Mouse (Mus musculus): Measurements from ENCODE around the gene Anks6. TPM values are rescaled to one million over a fixed set of nuclear protein-coding genes. Genes with fewer than 3 reads are reported as not detected.

Gene Anks6
- polyA plus RNA-seq, 1 experiment from 2014 or later: 0.80 TPM

GRCm38 (mm10) chr4:47012476-47012875 is 44.8 kb downstream of the Anks6 start:
- Histone ChIP-seq H3K4me3 (ENCODE audit: low read depth, low read length) (no peak overlapping the region), H3K27me3 (replicated peaks; ENCODE audit: control insufficient read depth, insufficient read depth, low read length) (no peaks in the 10 kb centered on the region), H3K27ac (ENCODE audit: low read depth, low read length) (no peak overlapping the region), H3K36me3 (ENCODE audit: control insufficient read depth, insufficient read depth, low read length) (no peaks in the 10 kb centered on the region; the same call in 1 of the 2 replicates), H3K4me1 (replicated peaks; ENCODE audit: control insufficient read depth, insufficient read depth, low read length) (no peaks in the 10 kb centered on the region; the same call in none of the 2 replicates), H3K9me3 (ENCODE audit: control insufficient read depth, low read length) (no peaks in the 10 kb centered on the region), H3K4me2 (no peak overlapping the region), H3K9ac (ENCODE audit: low read depth, low read length) (no peak overlapping the region)
- WGBS: 69% methylated on average over 10 of the region's 10 CpGs
- ATAC-seq (replicated peaks; ENCODE audit: low FRiP score) (no peak), DNase-seq (ENCODE audit: low spot score) (no peak)

DNA sequence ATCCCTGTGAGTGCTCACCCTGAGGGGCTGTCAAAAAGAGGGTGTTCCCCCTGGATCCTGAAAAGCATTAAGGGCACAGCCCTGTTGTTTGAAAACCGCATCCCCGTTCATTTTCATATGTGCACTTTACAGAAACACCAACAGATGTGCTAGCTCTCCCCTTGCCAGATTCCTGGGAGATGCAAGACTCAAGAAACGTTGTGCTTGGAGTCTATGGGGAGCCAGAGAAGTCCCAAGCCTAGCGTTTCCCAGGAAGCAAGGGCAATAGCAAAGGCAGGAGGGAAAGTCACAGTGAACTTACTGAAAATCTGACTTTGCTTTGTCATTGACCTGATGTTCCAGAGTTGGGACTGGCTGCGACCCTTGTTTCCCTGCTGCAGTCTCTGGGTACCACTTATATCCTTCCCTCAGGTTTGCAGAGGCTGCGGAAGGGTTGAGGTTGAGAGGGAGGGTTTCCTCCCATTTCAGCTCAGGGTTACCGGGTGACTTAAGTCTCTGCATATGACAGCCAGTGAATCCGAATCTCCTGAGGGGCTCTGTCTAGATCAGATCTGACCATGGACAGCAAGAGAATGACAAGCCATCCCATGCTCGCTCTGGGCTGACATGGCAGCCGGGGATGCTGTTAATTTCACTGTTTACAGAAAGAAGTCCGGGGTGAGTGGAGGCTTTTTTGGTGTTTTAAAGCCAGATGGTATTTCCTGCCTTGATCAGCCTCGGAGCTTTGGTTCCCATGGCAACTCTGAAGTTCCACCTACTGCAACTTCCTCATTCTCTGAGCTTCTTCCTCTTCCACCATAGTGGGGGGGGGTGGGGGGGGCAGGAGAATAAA is 46.6 kb downstream of the Anks6 start:
- DNase-seq (ENCODE audit: low spot score) (no peak), ATAC-seq (replicated peaks; ENCODE audit: low FRiP score) (no peak)
- no peak overlapping the region for H3K9ac ChIP-seq (ENCODE audit: low read depth, low read length)
- no peaks in the 10 kb centered on the region for H3K9me3 ChIP-seq (ENCODE audit: control insufficient read depth, low read length)
- no peak overlapping the region for H3K4me3 ChIP-seq (ENCODE audit: low read depth, low read length)
- no peaks in the 10 kb centered on the region for H3K27me3 ChIP-seq (replicated peaks; ENCODE audit: control insufficient read depth, insufficient read depth, low read length)
- H3K36me3 ChIP-seq (ENCODE audit: control insufficient read depth, insufficient read depth, low read length): no peaks in the 10 kb centered on the region; the same call in 1 of the 2 replicates
- H3K27ac ChIP-seq (ENCODE audit: low read depth, low read length): no peak overlapping the region
- H3K4me2 ChIP-seq: peak overlapping the region; percentile 23
- 36% methylated on average over 12 of the region's 12 CpGs for WGBS
- H3K4me1 ChIP-seq (replicated peaks; ENCODE audit: control insufficient read depth, insufficient read depth, low read length): no peaks in the 10 kb centered on the region; the same call in none of the 2 replicates

- H3K4me3 ChIP-seq (ENCODE audit: low read depth, low read length): no peak overlapping the region
- 55% methylated on average over 8 of the region's 8 CpGs for whole genome bisulfite sequencing
- no peaks in the 10 kb centered on the region for H3K36me3 ChIP-seq (ENCODE audit: control insufficient read depth, insufficient read depth, low read length)
- H3K4me1 ChIP-seq (replicated peaks; ENCODE audit: control insufficient read depth, insufficient read depth, low read length): no peaks in the 10 kb centered on the region
- H3K27me3 ChIP-seq (replicated peaks; ENCODE audit: control insufficient read depth, insufficient read depth, low read length): no peaks in the 10 kb centered on the region
- DNase-seq (ENCODE audit: low spot score): no peak
- H3K9me3 ChIP-seq (ENCODE audit: control insufficient read depth, low read length): no peaks in the 10 kb centered on the region
- no peak overlapping the region for H3K27ac ChIP-seq (ENCODE audit: low read depth, low read length)
- H3K4me2 ChIP-seq: no peak overlapping the region
- no peak for ATAC-seq (replicated peaks; ENCODE audit: low FRiP score)
- no peak overlapping the region for H3K9ac ChIP-seq (ENCODE audit: low read depth, low read length)
Observed at GRCm38 (mm10) chr4:47000626-47001395, 56.4 kb downstream of the Anks6 start.

DNA sequence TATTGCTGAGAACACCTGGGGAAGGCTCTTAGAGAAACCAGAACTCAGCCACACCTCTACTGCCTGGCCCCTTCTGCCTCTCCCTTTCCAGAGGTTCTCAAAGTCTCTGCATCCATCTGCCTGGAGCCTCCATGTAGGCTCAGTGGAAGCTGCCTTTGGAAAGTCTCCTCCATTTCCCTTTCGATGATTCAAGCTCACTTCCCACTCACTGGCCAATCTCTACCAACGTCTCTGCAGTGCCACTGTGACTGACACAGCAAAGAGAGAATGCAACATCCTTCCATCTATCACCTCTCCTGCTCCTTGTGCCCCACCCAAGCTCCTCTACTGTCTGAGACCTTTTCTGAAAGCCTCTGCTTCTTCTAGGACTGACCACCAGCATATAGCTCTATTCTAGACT is 59.3 kb downstream of the Anks6 start:
- ATAC-seq (replicated peaks; ENCODE audit: low FRiP score) (no peak), DNase-seq (ENCODE audit: low spot score) (no peak)
- H3K27ac ChIP-seq (ENCODE audit: low read depth, low read length): no peak overlapping the region
- H3K9ac ChIP-seq (ENCODE audit: low read depth, low read length): no peak overlapping the region
- H3K36me3 ChIP-seq (ENCODE audit: control insufficient read depth, insufficient read depth, low read length): no peaks in the 10 kb centered on the region
- no peak overlapping the region for H3K4me2 ChIP-seq
- 79% methylated on average over 2 of the region's 2 CpGs for WGBS
- H3K9me3 ChIP-seq (ENCODE audit: control insufficient read depth, low read length): no peaks in the 10 kb centered on the region
- no peaks in the 10 kb centered on the region for H3K4me1 ChIP-seq (replicated peaks; ENCODE audit: control insufficient read depth, insufficient read depth, low read length)
- H3K27me3 ChIP-seq (replicated peaks; ENCODE audit: control insufficient read depth, insufficient read depth, low read length): peaks cover 13% of the 10 kb centered on the region
- no peak overlapping the region for H3K4me3 ChIP-seq (ENCODE audit: low read depth, low read length)

- H3K27ac ChIP-seq (ENCODE audit: low read depth, low read length): no peak overlapping the region
- no peaks in the 10 kb centered on the region for H3K36me3 ChIP-seq (ENCODE audit: control insufficient read depth, insufficient read depth, low read length)
- no peak overlapping the region for H3K4me2 ChIP-seq
- H3K9me3 ChIP-seq (ENCODE audit: control insufficient read depth, low read length): no peaks in the 10 kb centered on the region
- no peak for DNase-seq (ENCODE audit: low spot score)
- WGBS: 6% methylated on average over 8 of the region's 8 CpGs
- H3K27me3 ChIP-seq (replicated peaks; ENCODE audit: control insufficient read depth, insufficient read depth, low read length): peaks cover 60% of the 10 kb centered on the region
- H3K9ac ChIP-seq (ENCODE audit: low read depth, low read length): no peak overlapping the region
- no peak overlapping the region for H3K4me3 ChIP-seq (ENCODE audit: low read depth, low read length)
- ATAC-seq (replicated peaks; ENCODE audit: low FRiP score): no peak
- no peaks in the 10 kb centered on the region for H3K4me1 ChIP-seq (replicated peaks; ENCODE audit: control insufficient read depth, insufficient read depth, low read length)
Observed at GRCm38 (mm10) chr4:46992827-46993473, 64.3 kb downstream of the Anks6 start.

- H3K27ac ChIP-seq (ENCODE audit: low read depth, low read length): no peak overlapping the region
- H3K36me3 ChIP-seq (ENCODE audit: control insufficient read depth, insufficient read depth, low read length): no peaks in the 10 kb centered on the region
- peak overlapping the region; percentile 47 for H3K4me3 ChIP-seq (ENCODE audit: low read depth, low read length)
- H3K27me3 ChIP-seq (replicated peaks; ENCODE audit: control insufficient read depth, insufficient read depth, low read length): peaks cover 64% of the 10 kb centered on the region
- H3K9me3 ChIP-seq (ENCODE audit: control insufficient read depth, low read length): no peaks in the 10 kb centered on the region
- DNase-seq (ENCODE audit: low spot score) (no peak), ATAC-seq (replicated peaks; ENCODE audit: low FRiP score) (no peak)
- H3K4me2 ChIP-seq: peak overlapping the region; percentile 72
- no peaks in the 10 kb centered on the region for H3K4me1 ChIP-seq (replicated peaks; ENCODE audit: control insufficient read depth, insufficient read depth, low read length)
- WGBS: 2% methylated on average over 31 of the region's 31 CpGs
- no peak overlapping the region for H3K9ac ChIP-seq (ENCODE audit: low read depth, low read length)
Observed at GRCm38 (mm10) chr4:46991959-46992316, 65.3 kb downstream of the Anks6 start.

- H3K4me1 ChIP-seq (replicated peaks; ENCODE audit: control insufficient read depth, insufficient read depth, low read length): no peaks in the 10 kb centered on the region
- no peak within 1 kb of the TSS for H3K9ac ChIP-seq (ENCODE audit: low read depth, low read length)
- ATAC-seq (replicated peaks; ENCODE audit: low FRiP score) (no peak), DNase-seq (ENCODE audit: low spot score) (no peak)
- peaks cover 68% of the 10 kb centered on the region for H3K27me3 ChIP-seq (replicated peaks; ENCODE audit: control insufficient read depth, insufficient read depth, low read length)
- peak within 1 kb of the TSS; percentile 72 for H3K4me2 ChIP-seq
- 2% methylated on average over 115 of the region's 134 CpGs for WGBS
- H3K36me3 ChIP-seq (ENCODE audit: control insufficient read depth, insufficient read depth, low read length): no peaks in the 10 kb centered on the region
- peak within 1 kb of the TSS; percentile 47 for H3K4me3 ChIP-seq (ENCODE audit: low read depth, low read length)
- no peak within 1 kb of the TSS for H3K27ac ChIP-seq (ENCODE audit: low read depth, low read length)
- H3K9me3 ChIP-seq (ENCODE audit: control insufficient read depth, low read length): no peaks in the 10 kb centered on the region
Observed at GRCm38 (mm10) chr4:46991016-46991958, 65.9 kb downstream of the Anks6 start, which contains the start of gene Gabbr2. TSS of gene Gabbr2 (minus strand) at chr4:46991873.

All from liver, embryonic 11.5 days (tissue).